Mouse (Mus musculus): Measurements from ENCODE around the gene Gabpb1. TPM values are rescaled to one million over a fixed set of nuclear protein-coding genes. Genes with fewer than 3 reads are reported as not detected.
A peak's percentile ranks its signal among the peaks of the same experiment; 100 is the strongest.

Gene Gabpb1
- 41.3 and 41.6 TPM in 2 replicates for polyA plus RNA-seq (2015; fragmentation: Nextera tagmentation; extraction: Ambion mirVana)

DNA sequence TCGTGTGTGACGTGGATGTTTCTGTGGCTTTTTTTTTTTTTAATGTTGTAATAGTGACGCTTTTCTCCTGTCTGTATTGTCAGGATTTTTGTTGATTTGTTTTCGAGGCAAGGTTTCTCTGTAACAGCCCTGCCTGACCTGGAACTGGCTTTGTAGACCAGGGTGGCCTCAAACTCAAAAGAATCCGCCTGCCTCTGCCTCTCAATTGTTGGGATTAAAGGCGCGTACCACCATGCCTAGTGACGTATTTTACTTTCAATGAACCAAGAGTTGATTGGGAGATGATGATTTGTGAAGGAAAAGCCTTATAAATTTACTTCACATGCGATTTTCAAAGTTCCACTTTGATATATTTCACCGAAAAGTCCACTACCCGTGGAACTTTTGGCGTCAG lies at the start of gene Gabpb1:
Gene Gabpb1 (minus strand): TSS at position 216 of the 394 bp plus-strand sequence.
- H3K9ac ChIP-seq: peak within 1 kb of the TSS; percentile 97
- peak within 1 kb of the TSS; percentile 66 for H3K4me3 ChIP-seq (replicated peaks)
- H3K9me3 ChIP-seq (replicated peaks): no peaks in the 10 kb centered on the region
- ATAC-seq (ENCODE audit: insufficient number of reproducible peaks, low FRiP score, low TSS enrichment, low read depth): no peak
- no peaks in the 10 kb centered on the region for H3K27me3 ChIP-seq
- H3K36me3 ChIP-seq: peaks cover 10% of the 10 kb centered on the region; the same call in 1 of the 2 replicates
- H3K4me1 ChIP-seq: peaks cover 20% of the 10 kb centered on the region
- H3K4me2 ChIP-seq (replicated peaks): peak within 1 kb of the TSS; percentile 67
- WGBS: 24% methylated on average over 12 of the region's 12 CpGs
- peak within 1 kb of the TSS; percentile 100 for H3K27ac ChIP-seq (replicated peaks)

- no peaks in the 10 kb centered on the region for H3K9me3 ChIP-seq (replicated peaks)
- H3K27me3 ChIP-seq: no peaks in the 10 kb centered on the region
- H3K4me1 ChIP-seq: peaks cover 6% of the 10 kb centered on the region; the same call in 1 of the 2 replicates
- no peak overlapping the region for H3K4me3 ChIP-seq (replicated peaks)
- H3K36me3 ChIP-seq: peaks cover 2% of the 10 kb centered on the region; the same call in 1 of the 2 replicates
- no peak for ATAC-seq (ENCODE audit: insufficient number of reproducible peaks, low FRiP score, low TSS enrichment, low read depth)
- H3K4me2 ChIP-seq (replicated peaks): no peak overlapping the region
- H3K9ac ChIP-seq: no peak overlapping the region
- H3K27ac ChIP-seq (replicated peaks): no peak overlapping the region
Measured at GRCm38 (mm10) chr2:126712950-126713349, 36.8 kb upstream of the Gabpb1 start.

DNA sequence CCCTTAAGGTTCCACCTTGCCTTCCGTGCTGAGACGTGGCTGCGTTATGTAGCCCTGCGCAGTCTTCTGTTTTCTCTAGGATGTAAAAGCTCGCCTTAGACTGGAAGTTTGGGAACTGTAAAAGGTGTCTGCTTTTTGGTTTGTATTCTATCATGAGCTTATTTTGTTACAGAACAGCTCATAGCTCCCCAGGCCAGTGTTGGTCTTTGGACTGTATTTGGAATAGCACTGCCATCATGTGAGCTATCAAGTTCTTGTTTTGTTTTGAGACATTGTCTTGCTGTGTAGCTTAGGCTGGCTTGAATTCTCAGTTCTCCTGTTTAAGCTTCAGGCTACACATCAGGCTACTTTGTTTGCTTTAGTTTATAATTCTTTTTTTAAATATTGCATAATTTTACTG lies 36.4 kb upstream of the Gabpb1 start:
- no peak for ATAC-seq (ENCODE audit: insufficient number of reproducible peaks, low FRiP score, low TSS enrichment, low read depth)
- Histone ChIP-seq H3K4me1 (peaks cover 8% of the 10 kb centered on the region; the same call in 1 of the 2 replicates), H3K9ac (no peak overlapping the region), H3K36me3 (peaks cover 2% of the 10 kb centered on the region; the same call in 1 of the 2 replicates), H3K4me2 (replicated peaks) (no peak overlapping the region), H3K27me3 (no peaks in the 10 kb centered on the region), H3K27ac (replicated peaks) (no peak overlapping the region), H3K4me3 (replicated peaks) (no peak overlapping the region), H3K9me3 (replicated peaks) (no peaks in the 10 kb centered on the region)
- WGBS: 97% methylated on average over 5 of the region's 5 CpGs

GRCm38 (mm10) chr2:126708361-126708760 lies 32.2 kb upstream of the Gabpb1 start:
- ATAC-seq (ENCODE audit: insufficient number of reproducible peaks, low FRiP score, low TSS enrichment, low read depth): no peak
- Histone ChIP-seq H3K4me2 (replicated peaks) (peak overlapping the region; percentile 56), H3K36me3 (no peaks in the 10 kb centered on the region), H3K4me3 (replicated peaks) (peak overlapping the region; percentile 71), H3K27me3 (peaks cover 11% of the 10 kb centered on the region; the same call in 1 of the 2 replicates), H3K9ac (no peak overlapping the region), H3K27ac (replicated peaks) (no peak overlapping the region), H3K4me1 (peaks cover 8% of the 10 kb centered on the region; the same call in 1 of the 2 replicates), H3K9me3 (replicated peaks) (no peaks in the 10 kb centered on the region)
- WGBS: 78% methylated on average over 4 of the region's 4 CpGs

GRCm38 (mm10) chr2:126707438-126707779 lies 31.3 kb upstream of the Gabpb1 start:
- no peaks in the 10 kb centered on the region for H3K36me3 ChIP-seq
- peak overlapping the region; percentile 71 for H3K4me3 ChIP-seq (replicated peaks)
- H3K4me1 ChIP-seq: peaks cover 8% of the 10 kb centered on the region; the same call in 1 of the 2 replicates
- peak overlapping the region; percentile 56 for H3K4me2 ChIP-seq (replicated peaks)
- peak overlapping the region; percentile 89 for H3K27ac ChIP-seq (replicated peaks)
- peak overlapping the region; percentile 60 for H3K9ac ChIP-seq
- WGBS: 0% methylated on average over 21 of the region's 23 CpGs
- peaks cover 11% of the 10 kb centered on the region; the same call in 1 of the 2 replicates for H3K27me3 ChIP-seq
- ATAC-seq (ENCODE audit: insufficient number of reproducible peaks, low FRiP score, low TSS enrichment, low read depth): peak; percentile 69
- no peaks in the 10 kb centered on the region for H3K9me3 ChIP-seq (replicated peaks)

DNA sequence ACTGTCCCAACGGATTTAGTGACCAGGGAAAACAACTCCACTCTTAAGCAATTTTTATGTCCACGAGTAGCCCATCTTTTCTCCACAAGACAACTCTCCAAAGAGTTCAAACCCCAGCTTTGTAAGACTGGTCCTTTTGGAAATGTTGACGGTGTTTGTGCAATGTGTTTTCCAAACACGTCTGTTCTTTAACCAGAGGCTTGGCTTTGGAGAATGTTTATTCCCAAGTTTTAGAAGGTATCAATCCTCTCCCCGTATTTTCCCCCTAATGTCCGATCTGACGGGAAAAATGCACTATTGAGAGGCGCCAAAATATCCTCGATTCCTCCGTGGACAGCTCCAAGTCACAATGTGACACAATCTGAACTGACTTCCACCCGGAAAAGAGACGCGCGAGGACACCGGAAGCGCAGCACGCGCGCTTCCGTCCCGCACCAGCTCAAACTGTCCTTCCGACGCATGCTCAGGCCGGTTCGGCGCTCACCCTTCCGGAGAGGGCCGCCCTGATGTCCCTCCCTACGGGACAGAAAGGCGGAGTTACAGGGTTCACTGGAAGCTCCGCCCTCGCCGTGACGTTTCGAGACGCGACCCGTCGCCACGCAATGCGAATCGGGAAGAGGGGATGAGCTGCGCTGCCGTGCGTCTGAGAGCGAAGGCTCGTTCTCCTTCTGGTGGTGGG lies 30.8 kb upstream of the Gabpb1 start, which contains the start of gene Usp8:
Gene Usp8 (plus strand): TSS at position 570 of the 679 bp plus-strand sequence.
- Histone ChIP-seq H3K9me3 (replicated peaks) (no peaks in the 10 kb centered on the region), H3K27me3 (peaks cover 11% of the 10 kb centered on the region; the same call in 1 of the 2 replicates), H3K4me3 (replicated peaks) (peak within 1 kb of the TSS; percentile 71), H3K4me1 (peaks cover 8% of the 10 kb centered on the region; the same call in 1 of the 2 replicates), H3K27ac (replicated peaks) (peak within 1 kb of the TSS; percentile 89), H3K4me2 (replicated peaks) (peak within 1 kb of the TSS; percentile 56), H3K9ac (peak within 1 kb of the TSS; percentile 60), H3K36me3 (no peaks in the 10 kb centered on the region)
- 2% methylated on average over 47 of the region's 47 CpGs for WGBS
- ATAC-seq (ENCODE audit: insufficient number of reproducible peaks, low FRiP score, low TSS enrichment, low read depth): peak; percentile 100

GRCm38 (mm10) chr2:126695285-126695684 lies 19.1 kb upstream of the Gabpb1 start:
- ATAC-seq (ENCODE audit: insufficient number of reproducible peaks, low FRiP score, low TSS enrichment, low read depth): no peak
- no peaks in the 10 kb centered on the region for H3K4me1 ChIP-seq
- no peak overlapping the region for H3K27ac ChIP-seq (replicated peaks)
- no peaks in the 10 kb centered on the region for H3K27me3 ChIP-seq
- 80% methylated on average over 6 of the region's 6 CpGs for WGBS
- no peaks in the 10 kb centered on the region for H3K9me3 ChIP-seq (replicated peaks)
- H3K9ac ChIP-seq: no peak overlapping the region
- H3K36me3 ChIP-seq: no peaks in the 10 kb centered on the region
- H3K4me2 ChIP-seq (replicated peaks): no peak overlapping the region
- H3K4me3 ChIP-seq (replicated peaks): no peak overlapping the region

DNA sequence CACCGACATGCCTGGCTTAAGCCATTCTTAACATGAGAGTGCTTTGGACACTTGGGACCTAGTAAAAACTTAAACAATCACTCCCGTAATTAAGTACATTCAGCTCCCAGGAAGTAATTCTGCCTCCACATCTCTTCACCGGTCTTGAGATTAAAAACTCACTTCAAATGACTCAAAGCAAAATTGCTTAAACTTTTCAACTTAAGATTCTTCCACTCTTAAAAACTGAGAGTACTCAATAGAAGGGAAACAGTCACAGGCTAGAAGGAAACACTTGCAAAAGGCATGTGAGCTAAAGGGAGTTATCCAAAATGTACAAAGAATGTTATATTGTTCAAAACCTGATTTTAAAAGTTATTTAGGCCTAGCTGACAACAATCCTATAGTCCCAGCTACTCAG lies 15.2 kb upstream of the Gabpb1 start:
- Histone ChIP-seq H3K9me3 (replicated peaks) (no peaks in the 10 kb centered on the region), H3K9ac (no peak overlapping the region), H3K4me3 (replicated peaks) (no peak overlapping the region), H3K27ac (replicated peaks) (no peak overlapping the region), H3K27me3 (no peaks in the 10 kb centered on the region), H3K36me3 (no peaks in the 10 kb centered on the region), H3K4me1 (no peaks in the 10 kb centered on the region), H3K4me2 (replicated peaks) (no peak overlapping the region)
- 73% methylated on average over 3 of the region's 3 CpGs for WGBS
- ATAC-seq (ENCODE audit: insufficient number of reproducible peaks, low FRiP score, low TSS enrichment, low read depth): no peak

DNA sequence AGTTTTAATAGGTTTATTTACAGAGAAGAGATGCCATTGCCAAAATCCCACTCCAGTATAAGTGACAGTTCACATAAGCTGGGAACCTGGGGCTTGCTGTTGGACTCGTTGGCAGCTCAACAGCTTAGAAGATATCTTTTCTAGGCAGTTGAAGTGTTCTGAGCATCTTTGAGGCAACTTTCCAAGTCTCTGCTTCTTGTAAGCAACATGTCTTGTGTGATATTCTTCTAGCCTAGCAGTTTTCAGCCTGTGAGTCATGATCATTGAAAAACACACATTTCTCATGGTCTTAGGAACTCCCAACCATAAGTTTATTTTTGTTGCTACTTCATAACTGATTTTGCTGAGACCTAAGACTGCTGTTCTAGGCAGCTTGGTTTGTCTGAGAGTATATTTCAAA lies 6.8 kb upstream of the Gabpb1 start:
- H3K36me3 ChIP-seq: peaks cover 23% of the 10 kb centered on the region
- H3K27ac ChIP-seq (replicated peaks): no peak overlapping the region
- no peak overlapping the region for H3K9ac ChIP-seq
- WGBS: 93% methylated on average over 1 of the region's 1 CpGs
- H3K4me3 ChIP-seq (replicated peaks): no peak overlapping the region
- H3K4me2 ChIP-seq (replicated peaks): no peak overlapping the region
- H3K4me1 ChIP-seq: no peaks in the 10 kb centered on the region
- no peaks in the 10 kb centered on the region for H3K9me3 ChIP-seq (replicated peaks)
- no peaks in the 10 kb centered on the region for H3K27me3 ChIP-seq
- ATAC-seq (ENCODE audit: insufficient number of reproducible peaks, low FRiP score, low TSS enrichment, low read depth): no peak

- peaks cover 23% of the 10 kb centered on the region for H3K36me3 ChIP-seq
- no peaks in the 10 kb centered on the region for H3K27me3 ChIP-seq
- no peaks in the 10 kb centered on the region for H3K4me1 ChIP-seq
- H3K9me3 ChIP-seq (replicated peaks): no peaks in the 10 kb centered on the region
- ATAC-seq (ENCODE audit: insufficient number of reproducible peaks, low FRiP score, low TSS enrichment, low read depth): no peak
- no peak overlapping the region for H3K27ac ChIP-seq (replicated peaks)
- 72% methylated on average over 2 of the region's 2 CpGs for WGBS
- no peak overlapping the region for H3K9ac ChIP-seq
- H3K4me2 ChIP-seq (replicated peaks): no peak overlapping the region
- H3K4me3 ChIP-seq (replicated peaks): no peak overlapping the region
Measured at GRCm38 (mm10) chr2:126682333-126682732, 6.2 kb upstream of the Gabpb1 start.

- no peak overlapping the region for H3K9ac ChIP-seq
- H3K9me3 ChIP-seq (replicated peaks): no peaks in the 10 kb centered on the region
- no peak overlapping the region for H3K4me2 ChIP-seq (replicated peaks)
- H3K4me1 ChIP-seq: peaks cover 17% of the 10 kb centered on the region
- ATAC-seq (ENCODE audit: insufficient number of reproducible peaks, low FRiP score, low TSS enrichment, low read depth): no peak
- H3K27me3 ChIP-seq: no peaks in the 10 kb centered on the region
- no peak overlapping the region for H3K4me3 ChIP-seq (replicated peaks)
- peaks cover 13% of the 10 kb centered on the region for H3K36me3 ChIP-seq
- no peak overlapping the region for H3K27ac ChIP-seq (replicated peaks)
- WGBS: 85% methylated on average over 1 of the region's 1 CpGs
Measured at GRCm38 (mm10) chr2:126677366-126677765, 1.2 kb upstream of the Gabpb1 start.
